Mouse (Mus musculus): ENCODE data around the gene Pdzd2.
A peak's percentile ranks its signal among the peaks of the same experiment; 100 is the strongest.

Gene Pdzd2

GRCm38 (mm10) chr15:12571168-12571567 is 168.6 kb downstream of the Pdzd2 start:
- no peak for DNase-seq

GRCm38 (mm10) chr15:12566637-12567440 is 172.9 kb downstream of the Pdzd2 start:
- no peak for DNase-seq

DNA sequence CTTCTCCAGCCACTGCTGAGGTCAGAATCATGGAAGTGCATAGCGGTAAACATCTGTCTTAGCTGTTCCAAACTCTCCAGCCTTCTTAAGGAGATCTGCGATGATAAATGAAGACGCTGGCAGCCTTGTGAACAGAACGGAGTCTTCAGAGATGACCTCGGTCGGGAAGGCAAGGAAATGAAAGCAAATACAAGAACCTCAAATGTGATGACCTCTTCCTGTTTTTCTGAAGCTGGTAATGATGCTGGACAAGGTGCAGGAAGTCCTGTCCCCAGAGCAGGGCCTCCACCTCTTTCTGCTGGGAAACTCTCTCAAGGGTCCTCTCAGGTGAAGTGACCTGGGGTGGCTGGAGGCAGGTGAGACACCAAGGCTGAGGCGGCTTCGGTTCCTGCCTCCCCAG is 174.4 kb downstream of the Pdzd2 start:
- no peak for DNase-seq

DNA sequence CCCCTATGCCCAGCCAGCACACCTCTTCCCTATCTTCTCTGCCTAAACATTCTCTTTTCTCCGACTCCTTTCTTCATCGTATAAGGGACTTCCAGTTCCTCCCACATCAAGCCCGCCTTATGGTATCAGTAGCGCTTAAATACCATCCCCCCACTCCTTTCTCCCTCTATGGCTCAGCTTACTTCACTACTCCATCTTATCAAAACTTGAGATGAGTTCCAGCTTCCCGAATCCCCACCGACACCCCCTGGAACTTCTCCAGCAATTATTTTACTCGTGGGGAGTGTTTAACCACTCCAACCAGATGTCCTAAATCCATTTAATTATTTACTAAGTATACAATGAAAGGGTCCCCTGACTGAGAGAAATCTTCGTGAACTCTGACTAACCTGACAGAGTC is 179.2 kb downstream of the Pdzd2 start:
- no peak for DNase-seq

DNA sequence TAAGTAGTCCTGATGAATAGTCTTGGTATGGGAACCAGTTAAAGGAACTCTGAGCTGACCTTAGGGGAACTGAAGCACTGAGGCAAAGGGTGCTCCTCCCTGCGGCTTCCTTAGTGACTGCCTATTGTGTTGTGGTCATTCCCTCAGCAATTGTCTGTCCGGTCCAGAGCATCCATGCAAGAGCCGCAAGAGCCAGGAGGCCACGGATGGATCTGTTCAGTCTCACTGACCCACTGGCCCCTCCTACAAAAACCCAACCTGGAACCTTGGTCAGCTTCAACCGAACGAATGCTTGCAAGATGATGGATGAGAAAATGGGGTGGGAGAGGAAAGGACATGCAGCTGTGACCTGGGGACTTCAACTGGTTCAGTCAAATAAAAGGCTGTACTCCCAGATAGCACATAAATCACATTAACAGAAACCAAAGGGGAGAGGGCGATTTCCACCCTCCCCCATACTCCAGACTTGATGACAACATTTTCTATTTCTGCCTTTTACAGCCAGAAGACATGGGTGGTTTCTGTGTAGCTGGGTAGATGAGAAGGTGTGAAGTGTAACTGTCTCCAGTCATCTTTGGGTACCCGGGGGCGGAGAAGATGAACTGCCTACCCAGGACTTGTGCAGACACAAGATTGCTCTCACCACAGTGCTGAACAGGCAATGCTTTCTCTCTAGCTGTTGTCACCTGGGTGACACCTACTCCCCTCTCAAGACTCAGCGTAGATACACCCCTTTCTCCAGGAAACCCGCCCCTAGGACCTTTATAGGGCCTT is 181.9 kb downstream of the Pdzd2 start:
- DNase-seq = no peak

- DNase-seq = no peak
Observed at GRCm38 (mm10) chr15:12553211-12553610, 186.5 kb downstream of the Pdzd2 start.

- no peak for DNase-seq
Observed at GRCm38 (mm10) chr15:12550919-12551318, 188.8 kb downstream of the Pdzd2 start.

GRCm38 (mm10) chr15:12550376-12550775 is 189.3 kb downstream of the Pdzd2 start:
- DNase-seq = no peak

DNA sequence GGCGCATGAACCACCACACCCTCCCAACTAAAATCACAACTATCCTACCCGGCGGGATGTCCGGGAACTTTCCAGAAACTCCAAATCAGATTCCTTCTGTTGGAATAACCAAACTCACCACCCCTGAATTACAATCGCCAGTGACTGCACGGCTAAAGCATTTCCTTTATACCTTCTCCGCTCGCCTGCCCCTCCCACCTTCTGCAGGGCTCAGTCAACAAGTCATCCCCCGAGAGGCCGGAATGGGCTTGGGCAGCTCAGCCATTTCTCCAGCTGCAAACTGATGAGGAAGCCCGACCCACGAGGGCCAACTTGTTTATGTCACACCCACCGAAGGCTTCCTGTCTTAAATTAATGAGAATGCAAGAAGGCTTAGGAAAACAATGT is 189.8 kb downstream of the Pdzd2 start:
- peak; percentile 70 for DNase-seq

- DNase-seq = peak; percentile 50
Observed at GRCm38 (mm10) chr15:12549271-12549918, 190.3 kb downstream of the Pdzd2 start.

GRCm38 (mm10) chr15:12548696-12549095 is 191.0 kb downstream of the Pdzd2 start:
- DNase-seq = no peak

DNA sequence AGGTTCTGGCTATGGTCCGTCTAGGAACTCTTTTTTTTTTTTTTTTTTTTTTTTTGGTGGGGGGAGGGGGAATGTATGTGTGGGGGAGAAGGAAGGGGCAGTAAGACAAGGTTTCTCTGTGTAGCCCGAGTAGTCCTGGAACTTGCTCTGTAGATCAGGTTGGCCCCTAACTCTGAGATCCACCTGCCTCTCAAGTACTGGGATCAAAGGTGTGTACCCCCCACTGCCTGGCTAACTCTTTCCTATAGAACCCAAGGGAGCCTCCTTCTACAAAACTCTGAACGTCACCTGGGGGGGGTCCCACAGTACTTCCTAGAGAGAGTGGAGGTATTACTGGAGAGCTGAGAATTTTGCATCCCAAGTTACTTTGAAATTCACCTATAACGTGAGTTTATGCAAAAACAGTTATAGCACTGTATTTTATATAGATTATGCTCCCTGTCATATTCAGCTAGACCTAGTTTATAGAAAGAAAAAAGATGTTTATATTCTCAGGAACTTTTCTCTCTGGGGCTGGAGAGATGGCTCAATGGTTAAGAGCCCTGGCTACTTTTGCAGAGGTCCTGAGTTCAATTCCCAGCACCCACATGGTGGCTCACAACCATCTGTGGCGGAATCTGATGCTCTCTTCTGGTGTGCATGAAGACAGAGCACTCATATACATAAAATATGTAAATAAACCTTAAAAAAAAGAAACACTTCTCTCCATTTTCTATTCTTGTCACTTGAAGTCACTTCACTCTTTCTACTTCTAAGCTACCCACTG is 191.9 kb downstream of the Pdzd2 start:
- no peak for DNase-seq

GRCm38 (mm10) chr15:12546781-12547180 is 192.9 kb downstream of the Pdzd2 start:
- no peak for DNase-seq

- peak; percentile 28 for DNase-seq
Observed at GRCm38 (mm10) chr15:12545671-12546070, 194.1 kb downstream of the Pdzd2 start.

- no peak for DNase-seq
Observed at GRCm38 (mm10) chr15:12545220-12545619, 194.5 kb downstream of the Pdzd2 start.

- DNase-seq = no peak
Observed at GRCm38 (mm10) chr15:12543686-12544325, 195.9 kb downstream of the Pdzd2 start.

DNA sequence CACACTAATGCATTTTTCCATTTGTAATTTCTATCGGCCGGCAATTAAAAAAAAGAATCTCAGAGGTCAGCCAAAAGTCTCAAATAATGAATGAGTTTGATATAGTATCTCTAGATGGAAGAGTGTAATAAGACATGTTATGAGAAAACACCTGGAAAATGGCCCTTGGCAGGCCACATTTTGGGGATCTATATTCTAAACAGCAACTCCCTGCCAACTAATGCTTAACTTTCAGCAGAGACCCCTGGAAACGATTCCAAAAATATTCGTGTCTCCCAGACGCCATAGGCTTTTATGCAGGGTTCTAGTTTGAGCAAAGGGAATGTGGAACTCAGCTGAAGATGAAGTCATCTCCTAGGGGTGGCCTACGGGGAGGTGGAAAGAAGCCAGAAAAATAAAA is 197.4 kb downstream of the Pdzd2 start:
- no peak for DNase-seq

- DNase-seq = no peak
Observed at GRCm38 (mm10) chr15:12539618-12540302, 200.0 kb downstream of the Pdzd2 start.

DNA sequence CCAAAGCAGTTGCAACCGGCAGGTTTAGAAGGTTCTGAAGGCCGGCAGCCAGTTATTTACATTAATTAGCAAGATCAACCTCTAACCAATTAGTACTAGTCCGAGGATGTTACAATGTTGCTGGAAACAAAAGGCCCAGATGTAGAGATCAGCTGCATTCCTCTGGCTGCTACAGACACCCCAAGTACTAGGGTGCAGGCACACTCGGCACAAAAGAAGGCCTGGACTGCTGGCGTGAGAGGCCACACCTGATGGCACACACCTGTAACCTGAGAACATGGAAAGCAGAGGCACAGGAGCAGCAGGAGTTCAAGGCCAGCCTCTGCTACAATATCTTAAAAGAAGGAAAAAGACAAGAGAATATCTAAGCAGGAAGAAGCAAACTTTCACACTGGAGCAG is 206.5 kb downstream of the Pdzd2 start:
- no peak for DNase-seq

- no peak for DNase-seq
Observed at GRCm38 (mm10) chr15:12532568-12532967, 207.2 kb downstream of the Pdzd2 start.

- DNase-seq = no peak
Observed at GRCm38 (mm10) chr15:12522810-12523209, 216.9 kb downstream of the Pdzd2 start.

DNA sequence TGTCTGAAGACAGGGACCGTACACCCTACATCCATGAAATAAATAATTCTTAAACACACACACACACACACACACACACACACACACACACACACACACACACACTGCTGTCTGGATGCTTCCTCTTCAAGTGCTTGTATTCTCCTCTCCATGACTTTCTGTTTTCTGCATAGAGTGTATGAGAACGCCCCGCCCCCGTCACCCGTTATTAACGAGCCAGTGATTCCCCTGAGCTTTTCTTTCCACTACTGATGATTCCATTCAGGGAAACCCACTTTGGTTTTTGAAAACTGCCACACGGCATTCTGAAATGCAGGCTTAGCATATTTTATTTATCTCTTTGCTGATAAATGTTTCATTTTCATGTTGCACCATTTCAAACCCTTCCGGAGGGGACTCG is 219.4 kb downstream of the Pdzd2 start:
- DNase-seq = no peak
